Mouse (Mus musculus) heart, adult 2 months (tissue): ENCODE measurements around the gene Lepr.

Experiments used
- CTCF ChIP-seq: fragments of 200-600 bp; IDR thresholded peaks from 2 replicates; pipeline ENCODE4 v1.8.1; 2022; ENCODE audit warnings: antibody characterized with exemption, mild to moderate bottlenecking, moderate library complexity
- POLR2A ChIP-seq: fragments of 200-500 bp; IDR thresholded peaks from 2 replicates; pipeline ENCODE4 v1.6.1; 2011; ENCODE audit warnings: mild to moderate bottlenecking, low read depth, low read length, control low read depth; ENCODE audit not compliant: insufficient read depth

- peak; percentile 14; the same call in 1 of the 2 replicates for TF ChIP-seq CTCF
- no peak for TF ChIP-seq POLR2A
Measured at GRCm38 (mm10) chr4:101683086-101683485, 34.1 kb upstream of the Lepr start.
